Mouse (Mus musculus) cortical plate, adult 2 months (tissue): ENCODE measurements around the gene Rps19. TPM values are rescaled to one million over a fixed set of nuclear protein-coding genes. Genes with fewer than 3 reads are reported as not detected.

Experiments
- H3K27ac ChIP-seq: fragments of 200-500 bp; 2 replicates; pipeline ENCODE4 v1.5.1; 2012; ENCODE audit warnings: low read length, control low read depth, inconsistent platforms; ENCODE audit not compliant: insufficient read depth
- H3K4me1 ChIP-seq: fragments of 200-500 bp; 2 replicates; pipeline ENCODE4 v1.6.1; 2011; ENCODE audit warnings: low read length; ENCODE audit not compliant: control insufficient read depth, insufficient read depth
- H3K4me3 ChIP-seq: fragments of 200-500 bp; 2 replicates; pipeline ENCODE4 v1.5.1; 2011; ENCODE audit warnings: mild to moderate bottlenecking, low read length, control low read depth; ENCODE audit not compliant: insufficient read depth
- CTCF ChIP-seq: fragments of 200-500 bp; IDR thresholded peaks from 2 replicates; pipeline ENCODE4 v1.5.1; 2011; ENCODE audit warnings: mild to moderate bottlenecking, control low read depth, low read length; ENCODE audit not compliant: insufficient read depth; ENCODE audit errors: extremely low read depth
- POLR2A ChIP-seq: fragments of 200-500 bp; IDR thresholded peaks from 2 replicates; pipeline ENCODE4 v1.6.1; 2011; ENCODE audit warnings: mild to moderate bottlenecking, low read length, control low read depth; ENCODE audit not compliant: insufficient read depth; ENCODE audit errors: extremely low read depth
- polyA plus RNA-seq: library from polyadenylated mRNA; depleted of rRNA; stranded (reverse); fragments of >200 nt; gene quantifications from 2 replicates; pipeline ENCODE4 v1.2.3, GENCODE M21; 2012

Gene Rps19
- polyA plus RNA-seq, 1 experiment: 393 TPM

DNA sequence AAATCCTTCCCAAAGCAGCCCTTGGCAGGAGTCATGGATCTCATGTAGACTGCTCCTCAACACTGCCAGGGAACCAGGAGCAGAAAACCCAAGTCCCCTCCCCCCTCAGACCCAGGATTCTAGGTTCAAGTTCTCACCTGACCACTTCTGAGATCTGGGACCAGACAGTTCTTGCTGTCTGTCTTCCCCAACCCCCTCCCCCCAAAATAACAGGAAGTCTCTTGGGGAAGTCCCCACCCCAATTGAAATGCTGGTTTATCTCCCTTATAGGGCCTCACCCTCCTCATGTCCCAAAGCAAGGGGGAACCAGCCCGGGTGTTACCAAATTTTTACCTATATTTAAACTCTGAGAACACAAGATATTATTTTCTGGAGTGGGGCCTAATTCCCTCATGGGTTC is 17.7 kb downstream of the Rps19 start:
- peaks cover 2% of the 10 kb centered on the region for H3K4me1 ChIP-seq
- no peak overlapping the region for H3K27ac ChIP-seq

DNA sequence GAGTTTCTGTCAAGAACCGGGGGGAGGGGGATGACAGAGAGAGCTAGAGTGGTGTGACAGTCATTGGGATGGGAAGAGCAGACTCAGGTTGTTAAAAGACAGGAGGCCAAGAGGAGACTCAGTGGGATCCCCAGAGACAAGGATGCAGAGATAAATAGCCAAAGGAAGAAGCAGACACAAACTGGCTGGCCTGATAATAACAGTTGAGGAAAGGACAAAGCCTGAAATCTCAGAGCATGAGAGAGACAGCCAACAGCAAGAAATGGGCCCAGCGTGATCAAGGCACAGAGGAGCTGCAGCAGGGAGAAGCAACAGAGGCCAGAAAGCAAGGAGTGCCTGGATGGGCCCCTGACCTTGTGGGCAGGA is 18.1 kb downstream of the Rps19 start:
- Histone ChIP-seq H3K4me3 (0 out of 2 replicates have a peak overlapping the region, but pooled peaks have one; percentile 50), H3K27ac (peak overlapping the region; percentile 27; the same call in 1 of the 2 replicates), H3K4me1 (peaks cover 2% of the 10 kb centered on the region)
- no peak for TF ChIP-seq CTCF
- no peak for TF ChIP-seq POLR2A

More for the DNA sequence above, 17.7 kb downstream of the Rps19 start:
- TF ChIP-seq CTCF (no peak), POLR2A (no peak)
- H3K4me3 ChIP-seq: no peak overlapping the region

DNA sequence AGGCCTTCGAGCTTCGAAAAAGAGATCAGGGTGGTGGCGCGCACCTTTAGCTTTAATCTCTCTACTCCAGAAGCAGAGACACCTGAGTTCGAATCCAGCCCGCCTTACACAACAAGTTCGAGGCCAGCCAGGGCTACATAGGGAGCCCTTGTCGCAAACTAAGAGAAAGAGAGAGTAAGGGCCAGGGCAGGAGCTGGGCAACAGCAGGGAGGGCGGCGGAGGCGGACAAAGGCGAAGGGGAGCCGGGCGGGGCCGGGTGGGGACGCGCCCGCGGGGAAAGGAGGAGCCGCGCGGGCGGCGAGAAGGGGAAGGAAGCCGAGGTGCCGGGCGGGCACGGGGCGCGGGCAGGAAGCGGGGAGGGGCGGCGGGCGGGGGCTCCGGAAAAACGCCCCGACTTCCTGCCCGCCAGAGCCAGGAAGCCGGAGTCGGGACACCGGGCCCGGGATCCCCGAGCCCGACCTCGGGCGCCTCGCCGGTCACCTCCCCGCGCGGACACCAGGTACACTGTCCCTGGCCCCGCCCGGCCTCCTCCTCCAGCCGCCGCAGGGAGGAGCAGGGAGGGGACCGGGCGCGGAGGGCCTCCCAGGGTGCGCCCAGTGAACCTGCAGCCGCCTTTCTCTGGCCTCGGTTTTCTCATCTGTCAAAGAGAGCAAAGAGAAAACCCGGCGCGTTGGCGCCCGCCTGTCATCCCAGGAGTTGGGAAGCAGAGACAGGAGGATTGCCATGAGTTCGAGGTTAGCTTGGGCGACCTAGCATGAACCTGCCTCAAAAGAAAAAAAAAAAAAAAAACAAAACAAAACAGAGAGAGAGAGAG is 18.7 kb downstream of the Rps19 start, which contains the start of gene Arhgef1:
Gene Arhgef1, plus strand, starts transcription at position 283 of the 814 bp plus-strand sequence.
- H3K27ac ChIP-seq: peak within 1 kb of the TSS; percentile 53
- TF ChIP-seq CTCF (no peak), POLR2A (no peak)
- H3K4me3 ChIP-seq: peak within 1 kb of the TSS; percentile 50
- peaks cover 2% of the 10 kb centered on the region for H3K4me1 ChIP-seq

DNA sequence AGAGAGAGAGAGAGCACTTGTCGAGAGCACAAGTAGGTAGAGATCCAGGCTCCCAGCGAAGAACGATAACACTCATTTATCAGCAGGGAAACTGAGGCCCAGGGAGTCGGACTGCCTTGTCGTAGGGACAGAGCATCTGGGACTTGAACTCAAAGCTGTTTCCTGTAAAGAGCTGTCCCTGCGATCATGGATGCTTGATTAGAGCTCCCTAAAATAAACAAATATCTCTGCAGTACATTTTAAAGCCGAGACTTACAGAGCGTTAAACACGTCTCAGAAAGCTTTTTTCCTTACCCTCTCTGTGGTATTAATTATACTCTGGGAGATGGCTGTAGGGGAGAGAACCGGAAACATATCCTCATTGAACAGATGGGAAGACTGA is 19.3 kb downstream of the Rps19 start:
- Histone ChIP-seq H3K4me3 (peak overlapping the region; percentile 50), H3K27ac (no peak overlapping the region), H3K4me1 (peaks cover 2% of the 10 kb centered on the region)
- no peak for TF ChIP-seq POLR2A
- no peak for TF ChIP-seq CTCF

GRCm38 (mm10) chr7:24904070-24904483 is 19.9 kb downstream of the Rps19 start:
- Histone ChIP-seq H3K27ac (no peak overlapping the region), H3K4me3 (peak overlapping the region; percentile 43), H3K4me1 (peaks cover 2% of the 10 kb centered on the region)
- no peak for TF ChIP-seq CTCF
- no peak; the same call in none of the 2 replicates for TF ChIP-seq POLR2A

GRCm38 (mm10) chr7:24904936-24905335 is 20.8 kb downstream of the Rps19 start:
- no peak for TF ChIP-seq POLR2A
- peak; percentile 51 for TF ChIP-seq CTCF
- H3K27ac ChIP-seq: no peak overlapping the region
- H3K4me3 ChIP-seq: peak overlapping the region; percentile 43
- H3K4me1 ChIP-seq: peaks cover 2% of the 10 kb centered on the region

DNA sequence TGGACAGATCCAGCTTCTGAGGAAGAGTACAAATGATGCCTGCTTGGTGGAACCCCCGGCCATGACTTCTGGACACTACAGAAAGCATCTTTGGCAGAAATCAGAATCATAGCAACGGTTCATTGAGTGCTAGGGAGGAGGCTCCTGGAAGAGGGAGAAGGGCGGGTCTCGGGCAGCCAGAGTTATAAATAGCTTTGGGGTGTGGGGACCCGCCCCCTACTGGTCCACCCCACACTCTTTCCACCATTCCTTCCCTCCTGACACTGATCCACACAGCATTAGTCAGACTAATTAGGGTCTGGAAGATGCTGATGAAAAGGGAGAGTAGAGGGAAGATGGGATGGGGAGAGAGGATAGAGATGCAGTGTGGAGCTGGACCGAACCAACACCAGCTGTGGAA is 22.4 kb downstream of the Rps19 start:
- no peak overlapping the region for H3K4me3 ChIP-seq
- H3K27ac ChIP-seq: no peak overlapping the region
- TF ChIP-seq POLR2A (no peak), CTCF (no peak)
- peaks cover 2% of the 10 kb centered on the region for H3K4me1 ChIP-seq

- no peak overlapping the region for H3K4me3 ChIP-seq
- no peak overlapping the region for H3K27ac ChIP-seq
- peaks cover 2% of the 10 kb centered on the region for H3K4me1 ChIP-seq
- TF ChIP-seq POLR2A (no peak), CTCF (no peak)
Observed at GRCm38 (mm10) chr7:24907211-24907748, 23.1 kb downstream of the Rps19 start.

DNA sequence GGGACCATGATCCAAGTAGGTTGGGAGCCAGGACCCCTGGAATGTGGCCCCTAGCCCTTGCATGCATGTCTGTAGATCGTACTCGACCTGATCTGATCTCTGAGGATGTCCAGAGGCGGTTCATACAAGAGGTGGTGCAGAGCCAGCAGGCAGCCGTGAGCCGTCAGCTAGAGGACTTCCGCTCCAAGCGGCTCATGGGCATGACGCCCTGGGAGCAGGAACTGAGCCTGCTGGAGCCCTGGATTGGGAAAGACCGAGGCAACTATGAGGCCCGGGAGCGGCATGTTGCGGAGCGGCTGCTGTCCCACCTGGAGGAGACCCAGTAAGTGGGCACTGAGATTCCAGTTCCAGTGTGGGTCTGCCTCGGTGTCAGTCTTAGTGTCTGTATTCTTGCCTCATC is 28.3 kb downstream of the Rps19 start:
- H3K4me1 ChIP-seq: no peaks in the 10 kb centered on the region
- TF ChIP-seq POLR2A (no peak), CTCF (no peak)
- no peak overlapping the region for H3K27ac ChIP-seq
- H3K4me3 ChIP-seq: no peak overlapping the region
